Mouse (Mus musculus) testis, postnatal 10 days (tissue): ENCODE results near the gene Mrps18a.

Source experiments
- DNase-seq: peaks from one replicate; pipeline ENCODE4 v3.0.0; 2021; ENCODE audit warnings: low spot score

The Mrps18a gene

DNA sequence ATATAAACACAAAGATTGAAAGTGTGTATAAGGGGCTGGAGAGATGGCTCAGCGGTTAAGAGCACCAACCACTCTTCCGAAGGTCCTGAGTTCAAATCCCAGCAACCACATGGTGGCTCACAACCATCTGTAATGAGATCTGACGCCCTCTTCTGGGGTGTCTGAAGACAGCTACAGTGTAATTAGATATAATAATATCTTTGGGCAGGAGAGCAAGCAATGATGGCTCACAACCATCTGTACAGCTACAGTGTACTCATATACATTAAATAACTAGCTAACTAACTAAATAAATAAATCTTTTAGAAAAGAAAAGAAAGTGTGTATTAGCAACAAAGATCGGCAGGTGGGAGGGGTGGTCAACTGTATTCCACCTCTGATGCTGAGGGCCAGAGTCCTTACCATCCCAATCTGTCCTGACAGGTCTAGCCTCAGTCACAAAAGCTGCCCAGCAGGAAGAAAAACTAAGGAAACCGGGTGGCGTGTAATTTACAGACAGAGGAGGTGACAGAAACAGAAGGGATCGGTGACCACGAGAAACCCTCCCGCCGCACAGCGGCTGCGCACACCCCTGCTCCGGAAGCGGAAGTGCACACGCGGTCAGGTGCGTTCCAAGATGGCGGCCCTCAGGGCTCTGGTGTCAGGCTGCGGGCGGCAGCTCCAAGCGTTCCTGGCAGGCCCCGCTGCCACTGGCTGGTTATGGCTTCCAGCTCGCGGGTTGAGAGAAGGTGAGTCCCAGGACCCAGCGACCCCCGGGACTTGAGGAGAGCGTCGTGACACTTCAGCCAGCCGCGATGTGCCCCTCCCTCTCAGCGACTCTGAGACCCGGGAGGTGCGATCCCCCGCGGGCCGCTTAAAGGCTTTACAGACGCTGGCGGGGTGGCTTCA is at the start of gene Mrps18a:
Gene Mrps18a (plus strand): TSS at position 585 of the 888 bp plus-strand sequence.
- DNase-seq, result peak; percentile 88

GRCm38 (mm10) chr17:46063283-46063973 is 47.4 kb upstream of the Mrps18a start:
- peak; percentile 71 for DNase-seq

- DNase-seq, result no peak
These were observed 46.8 kb upstream of the Mrps18a start for GRCm38 (mm10) chr17:46063974-46064312.

- no peak for DNase-seq
These were observed 40.7 kb upstream of the Mrps18a start for GRCm38 (mm10) chr17:46070046-46070445.

- DNase-seq, result no peak
These were observed 39.3 kb upstream of the Mrps18a start for GRCm38 (mm10) chr17:46071531-46071930.

DNA sequence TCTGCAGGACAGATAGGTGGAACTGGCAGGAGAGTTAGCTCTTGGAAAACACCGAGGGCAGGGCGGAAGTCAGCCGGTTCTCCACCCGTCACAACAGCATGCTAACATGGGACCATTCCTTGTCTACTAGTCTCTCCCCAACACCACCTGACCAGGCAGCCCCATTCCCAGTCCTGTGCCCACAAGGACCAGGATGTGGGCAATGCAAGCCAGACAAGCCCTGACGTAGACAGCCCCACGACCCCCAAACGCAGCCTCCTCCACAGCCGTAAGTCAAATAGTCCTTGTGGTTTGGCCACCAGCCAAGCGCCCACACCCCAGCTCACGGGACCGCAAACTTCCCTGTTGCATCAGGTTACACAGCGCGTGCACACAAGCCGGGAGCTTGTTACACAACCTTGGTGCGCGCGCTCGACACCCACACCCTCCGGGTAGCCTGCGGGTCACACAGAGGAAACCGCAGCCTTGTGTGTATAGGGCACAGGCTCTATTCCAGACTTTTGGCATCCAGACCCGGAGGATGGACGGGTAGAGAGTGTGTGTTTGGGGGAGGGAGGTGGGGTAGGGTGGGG is 37.0 kb upstream of the Mrps18a start:
- peak; percentile 71 for DNase-seq

DNA sequence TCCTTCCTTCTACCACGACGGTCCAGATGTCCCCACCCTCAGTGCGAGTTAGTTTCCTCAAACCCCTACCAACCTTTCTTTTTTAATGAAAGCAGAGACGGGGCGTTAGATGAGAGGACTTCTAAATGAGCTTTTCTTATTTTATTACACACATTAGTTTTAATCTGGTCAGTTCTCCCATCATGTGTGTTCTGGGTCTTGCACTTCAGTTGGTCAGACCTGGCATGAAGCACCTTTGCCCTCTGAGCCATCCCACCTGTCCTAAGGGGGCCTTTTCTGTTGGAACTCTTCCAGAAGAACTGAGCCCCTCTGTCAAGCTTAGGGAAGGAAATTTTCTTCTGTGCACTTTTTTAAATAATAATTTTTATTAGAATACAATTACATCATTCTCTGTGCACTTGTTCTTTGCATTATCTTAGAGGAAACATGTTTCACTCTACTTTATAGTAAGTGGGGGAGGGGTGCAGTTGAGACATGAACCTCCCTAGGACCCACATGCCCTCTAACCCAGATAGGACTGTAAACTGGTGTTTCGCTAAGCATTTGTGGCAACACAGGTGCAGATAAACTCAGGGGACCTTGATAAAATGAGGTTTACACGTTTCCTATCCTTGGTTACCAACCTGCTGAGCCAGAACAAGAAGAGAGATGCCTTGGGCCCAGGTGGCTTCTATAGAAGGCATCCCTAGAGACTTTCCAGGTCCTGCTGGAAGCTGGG is 36.2 kb upstream of the Mrps18a start:
- no peak for DNase-seq

DNA sequence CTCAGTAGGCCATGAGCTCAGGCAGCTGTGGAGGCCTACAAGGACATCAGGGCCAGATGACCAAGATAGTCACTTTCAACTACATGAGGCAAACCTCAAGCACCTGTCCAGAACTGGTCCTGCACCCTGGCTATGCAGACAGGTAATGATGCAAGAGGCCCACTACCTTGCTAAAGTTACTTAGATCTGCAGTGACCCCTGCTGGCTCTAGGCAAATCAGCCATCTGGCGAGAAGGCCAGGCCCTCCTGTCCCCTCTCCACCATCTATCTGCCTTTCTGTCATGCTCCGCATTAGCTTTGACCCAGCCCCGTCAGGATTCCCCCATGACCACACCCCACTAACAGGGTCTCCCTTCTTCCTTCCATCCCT is 35.7 kb upstream of the Mrps18a start:
- peak; percentile 61 for DNase-seq

DNA sequence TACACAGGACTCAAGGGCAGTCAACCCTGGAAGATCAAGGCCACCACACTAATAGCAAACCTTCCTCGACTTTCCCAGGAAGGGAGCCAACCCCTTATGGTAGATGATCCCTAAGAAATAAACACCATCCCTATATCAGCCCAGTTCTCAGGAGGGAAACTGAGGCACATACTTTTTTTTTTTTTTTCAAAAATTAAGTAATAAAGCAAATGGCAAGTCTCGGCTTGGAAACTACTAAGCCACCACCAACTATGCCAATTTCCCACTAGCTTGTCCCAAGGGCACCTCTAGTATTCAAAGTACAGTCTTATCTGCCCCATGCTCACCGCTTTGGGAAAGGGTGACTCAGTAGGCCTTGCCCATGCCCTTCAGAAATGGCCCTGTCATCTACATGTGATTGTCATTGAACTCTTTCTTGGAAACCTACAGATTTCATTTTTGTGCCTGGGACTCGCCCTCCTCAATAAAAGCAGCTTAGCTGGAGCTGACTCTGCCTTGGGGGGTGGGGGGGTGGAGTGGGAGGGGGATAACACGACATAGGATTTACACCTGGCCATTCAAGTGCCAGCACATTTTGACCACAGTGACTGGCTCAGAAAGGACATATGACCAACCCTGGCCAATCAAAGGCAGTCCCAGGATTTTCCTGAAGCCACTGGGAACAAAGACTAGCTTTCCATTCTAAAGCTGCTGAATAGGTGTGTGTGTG is 35.1 kb upstream of the Mrps18a start:
- no peak for DNase-seq

DNA sequence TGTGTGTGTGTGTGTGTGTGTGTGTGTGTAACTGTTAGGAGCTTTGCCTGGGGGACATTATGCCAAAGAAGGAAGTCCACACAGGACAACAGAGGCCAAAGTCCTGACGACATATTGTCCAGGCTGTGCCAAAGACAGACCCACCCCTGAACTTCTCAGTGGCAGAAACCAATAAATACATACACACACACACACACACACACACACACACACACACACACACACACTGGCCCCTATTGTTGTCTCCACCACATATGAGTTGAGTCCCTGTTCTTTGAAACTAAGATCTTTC is 34.6 kb upstream of the Mrps18a start:
- no peak for DNase-seq

DNA sequence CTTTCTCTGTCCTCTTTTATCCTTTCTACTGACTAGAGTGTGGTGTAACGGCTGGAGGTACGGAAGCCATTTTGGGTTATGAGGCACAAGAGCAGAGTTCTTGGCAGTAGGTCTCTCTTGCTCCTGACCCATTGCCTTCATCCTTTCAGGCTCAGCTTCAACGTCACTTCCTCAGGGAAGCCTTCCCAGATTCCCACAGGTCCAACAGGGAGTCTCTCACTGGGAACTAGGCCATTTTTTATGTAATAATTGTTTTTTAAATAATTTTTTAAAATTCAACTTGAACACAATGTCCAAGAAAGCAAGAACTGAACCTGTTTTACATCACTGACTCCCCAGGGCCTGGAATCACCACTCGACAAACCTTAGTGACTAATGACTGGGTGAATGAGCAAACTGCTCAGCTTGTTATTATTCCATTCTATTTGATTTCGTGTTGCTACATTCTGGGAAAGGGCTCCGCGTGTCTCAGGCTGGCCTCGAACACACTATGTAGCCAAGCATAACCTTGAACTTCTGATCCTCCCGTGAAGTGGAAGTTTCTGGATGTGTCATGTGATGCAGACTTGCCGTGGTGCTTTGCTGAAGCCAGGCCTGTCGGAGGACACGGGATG is 32.8 kb upstream of the Mrps18a start:
- no peak for DNase-seq

GRCm38 (mm10) chr17:46079037-46079436 is 31.7 kb upstream of the Mrps18a start:
- no peak for DNase-seq

- no peak for DNase-seq
These were observed 30.4 kb upstream of the Mrps18a start for GRCm38 (mm10) chr17:46080388-46080787.

DNA sequence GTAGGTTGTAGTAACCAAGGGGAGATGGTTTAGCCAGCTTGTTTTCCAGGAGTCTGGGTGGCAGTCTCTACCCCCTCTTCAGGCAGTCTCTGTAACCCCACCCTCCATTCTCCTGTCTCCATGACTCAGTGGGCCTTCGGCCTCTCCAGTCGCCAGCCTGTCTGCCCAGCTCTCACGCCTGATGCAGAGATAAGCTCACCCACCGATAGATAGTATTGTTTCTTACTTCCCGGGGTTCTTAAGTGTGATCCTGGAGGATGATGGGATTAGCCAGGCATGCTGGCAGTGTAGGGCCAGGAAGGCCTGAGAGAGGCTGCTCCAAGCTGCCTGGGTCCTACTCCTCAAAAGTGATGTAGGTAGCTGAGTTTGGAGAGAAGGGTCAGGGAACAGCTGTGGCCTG is 29.7 kb upstream of the Mrps18a start:
- no peak for DNase-seq

- DNase-seq, result peak; percentile 65
These were observed 29.1 kb upstream of the Mrps18a start for GRCm38 (mm10) chr17:46081657-46082056.

GRCm38 (mm10) chr17:46083381-46083780 is 27.4 kb upstream of the Mrps18a start:
- DNase-seq, result no peak

DNA sequence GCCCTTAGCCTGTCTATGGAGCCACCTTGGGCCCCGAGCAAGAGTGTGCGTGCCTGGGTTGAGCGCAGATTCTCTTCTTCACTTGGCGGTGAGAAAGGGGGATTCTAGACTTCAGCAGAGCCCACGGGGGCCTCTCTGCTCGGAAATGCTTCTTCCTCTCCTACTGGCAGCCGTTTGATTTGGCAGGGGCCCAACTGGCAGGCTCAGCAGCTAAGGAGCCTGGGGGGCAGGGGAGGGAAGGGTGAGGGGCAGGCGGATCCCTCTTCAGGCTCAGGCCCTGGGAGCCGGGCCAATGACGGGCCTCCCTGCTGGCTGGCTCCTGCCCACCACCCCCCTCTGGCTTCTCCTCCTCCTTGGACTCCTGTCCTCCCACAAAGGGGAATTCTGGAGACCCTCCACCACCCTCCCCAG is 26.7 kb upstream of the Mrps18a start:
- DNase-seq, result peak; percentile 88

- no peak for DNase-seq
These were observed 24.4 kb upstream of the Mrps18a start for GRCm38 (mm10) chr17:46086341-46086870.

GRCm38 (mm10) chr17:46091351-46091750 is 19.4 kb upstream of the Mrps18a start:
- DNase-seq, result no peak

DNA sequence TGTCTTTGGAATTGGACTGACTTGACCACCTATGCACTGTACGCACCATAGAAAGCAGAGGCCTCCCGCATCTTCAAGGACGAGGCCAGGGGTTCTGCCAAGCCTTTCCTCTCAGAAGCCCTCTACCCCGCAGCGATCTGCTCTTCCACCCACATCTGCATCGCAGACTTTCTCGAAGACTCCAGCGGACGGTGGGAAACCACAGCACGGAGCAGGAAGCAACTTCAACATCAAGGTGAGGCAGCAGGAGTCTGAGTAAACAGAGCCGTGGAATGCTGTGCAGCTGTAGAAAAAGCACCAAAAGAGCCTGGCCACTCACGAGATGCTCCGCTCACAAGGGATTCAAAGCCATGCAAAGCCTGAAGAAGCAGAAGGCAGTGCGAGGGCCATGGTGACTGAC is 18.9 kb upstream of the Mrps18a start:
- no peak for DNase-seq

DNA sequence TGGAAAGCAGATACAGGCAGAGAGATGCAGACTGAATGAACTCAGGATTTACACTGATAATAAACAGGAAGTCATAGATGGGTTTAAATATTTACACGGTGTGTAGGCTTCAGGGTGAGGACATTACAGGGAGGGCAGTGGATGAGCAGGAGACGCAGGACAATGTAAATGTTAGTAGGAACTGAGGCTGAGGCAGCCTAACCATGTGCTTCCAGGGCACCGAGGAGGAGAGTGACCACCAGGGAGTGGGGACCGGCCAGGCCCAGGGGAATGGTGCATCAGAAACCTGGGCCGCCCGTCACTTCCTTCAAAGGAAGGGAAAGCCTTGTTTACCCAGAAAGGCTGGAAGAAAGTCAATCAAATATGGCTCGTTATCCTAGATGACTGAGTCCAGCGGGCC is 12.3 kb upstream of the Mrps18a start:
- no peak for DNase-seq
